Mouse (Mus musculus) forebrain, postnatal 0 days (tissue): ENCODE results near the gene Hadh. TPM values are rescaled to one million over a fixed set of nuclear protein-coding genes. Genes with fewer than 3 reads are reported as not detected.

Experiments
- ATAC-seq: fragments of 200-750 bp; cut with Nextera tagmentation; 2 replicates; pipeline ENCODE4 v1.8.0; 2017; ENCODE audit warnings: mild to moderate bottlenecking, moderate library complexity
- DNase-seq: peaks from one replicate; pipeline ENCODE4 v3.0.0-alpha.2; 2015
- H3K27ac ChIP-seq: fragments of 300-500 bp; sonication (generic); 2 replicates; pipeline ENCODE4 v1.5.1; 2014; ENCODE audit warnings: low read depth, mild to moderate bottlenecking, antibody characterized with exemption, low read length, moderate library complexity, mixed read lengths
- H3K27me3 ChIP-seq: fragments of 300-500 bp; sonication (generic); 2 replicates; pipeline ENCODE4 v1.6.1; 2014; ENCODE audit warnings: mild to moderate bottlenecking, low read length, mixed read lengths; ENCODE audit not compliant: insufficient read depth
- H3K36me3 ChIP-seq: fragments of 300-500 bp; sonication (generic); 2 replicates; pipeline ENCODE4 v1.6.1; 2014; ENCODE audit warnings: mild to moderate bottlenecking, moderate library complexity; ENCODE audit not compliant: insufficient read depth
- H3K4me1 ChIP-seq: fragments of 300-500 bp; sonication (generic); 2 replicates; pipeline ENCODE4 v1.6.1; 2014; ENCODE audit warnings: antibody characterized with exemption; ENCODE audit not compliant: insufficient read depth
- H3K4me2 ChIP-seq: fragments of 300-500 bp; sonication (generic); 2 replicates; pipeline ENCODE4 v1.6.1; 2014; ENCODE audit warnings: low read depth, mild to moderate bottlenecking, moderate library complexity
- H3K4me3 ChIP-seq: fragments of 300-500 bp; sonication (generic); 2 replicates; pipeline ENCODE4 v1.5.1; 2014; ENCODE audit warnings: low read depth, low read length, mixed read lengths
- H3K9ac ChIP-seq: fragments of 300-500 bp; sonication (generic); 2 replicates; pipeline ENCODE4 v1.6.1; 2014; ENCODE audit warnings: mild to moderate bottlenecking
- H3K9me3 ChIP-seq: fragments of 300-500 bp; sonication (generic); 2 replicates; pipeline ENCODE4 v1.6.1; 2016; ENCODE audit warnings: low read length
- CTCF ChIP-seq: sonication (generic); IDR thresholded peaks from 2 replicates; pipeline ENCODE4 v1.5.1; 2016; ENCODE audit warnings: antibody characterized with exemption, control low read depth, low read depth
- WGBS: fragments of 180-500 bp; shearing (Covaris S2); extraction: QIAGEN DNeasy Blood & Tissue Kit; methylation state at CpG from one replicate; pipeline ENCODE4 v1.1.7; 2014; 5-methylcytosine and 5-hydroxymethylcytosine counted together
- polyA plus RNA-seq: library from polyadenylated mRNA; unstranded; fragments of >200 nt; fragmentation: Nextera tagmentation; extraction: Ambion mirVana; gene quantifications from 2 replicates; pipeline ENCODE4 v1.2.1, GENCODE M21; 2015
- total RNA-seq: library from RNA; depleted of rRNA; stranded (reverse); fragments of >200 nt; gene quantifications from 2 replicates; pipeline ENCODE4 v1.2.3, GENCODE M21; 2014

Gene Hadh
- total and polyA plus RNA-seq, 2 experiments from 2014 or later, result 21.0 to 33.0 TPM

GRCm38 (mm10) chr3:131218636-131219390, 53.1 kb downstream of the Hadh start:
- no peak overlapping the region for H3K27ac ChIP-seq
- no peak for TF ChIP-seq CTCF
- no peak overlapping the region for H3K4me2 ChIP-seq

GRCm38 (mm10) chr3:131214841-131215240, 57.1 kb downstream of the Hadh start:
- peak; percentile 60 for TF ChIP-seq CTCF
- WGBS, result 64% methylated on average over 9 of the region's 9 CpGs
- no peaks in the 10 kb centered on the region for H3K9me3 ChIP-seq
- no peaks in the 10 kb centered on the region for H3K36me3 ChIP-seq
- no peak overlapping the region for H3K27ac ChIP-seq
- H3K9ac ChIP-seq, result no peak overlapping the region
- ATAC-seq (no peak), DNase-seq (no peak)
- no peaks in the 10 kb centered on the region for H3K4me1 ChIP-seq
- no peak overlapping the region for H3K4me3 ChIP-seq
- H3K27me3 ChIP-seq, result no peaks in the 10 kb centered on the region
- no peak overlapping the region for H3K4me2 ChIP-seq

More at GRCm38 (mm10) chr3:131218636-131219390, 53.1 kb downstream of the Hadh start:
- WGBS, result 90% methylated on average over 14 of the region's 14 CpGs
- H3K9ac ChIP-seq, result no peak overlapping the region
- no peaks in the 10 kb centered on the region for H3K9me3 ChIP-seq
- DNase-seq (no peak), ATAC-seq (no peak)
- no peak overlapping the region for H3K4me3 ChIP-seq
- no peaks in the 10 kb centered on the region for H3K36me3 ChIP-seq
- H3K4me1 ChIP-seq, result no peaks in the 10 kb centered on the region
- no peaks in the 10 kb centered on the region for H3K27me3 ChIP-seq

DNA sequence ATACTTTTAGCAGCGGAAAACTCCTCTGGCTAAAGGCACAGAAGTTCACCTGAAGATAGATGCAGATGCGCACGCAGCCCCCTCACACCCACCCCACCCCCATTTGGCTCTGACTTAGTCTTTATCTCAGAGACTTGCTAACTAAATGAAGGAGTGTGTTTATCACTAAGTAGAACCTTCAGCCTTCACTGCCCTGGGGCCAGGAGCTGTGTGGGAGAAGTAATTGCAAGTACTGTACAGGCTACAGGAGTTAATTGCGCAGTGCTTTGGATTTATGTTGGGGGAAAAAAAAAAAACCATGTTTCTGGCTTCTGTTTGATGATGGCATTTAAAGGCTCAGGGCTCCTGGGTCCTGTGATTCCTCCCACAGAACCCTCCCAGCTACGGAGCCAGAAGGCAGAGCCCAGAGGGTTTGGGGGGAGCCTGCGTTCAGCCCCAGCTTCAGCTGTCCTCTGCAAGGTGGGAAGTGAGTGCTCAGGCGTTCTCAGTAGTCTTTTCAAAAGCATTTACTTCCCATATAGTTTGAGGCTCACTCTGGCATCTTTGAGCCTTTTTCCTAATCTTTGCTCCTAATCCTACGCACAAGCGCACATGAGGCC, 57.7 kb downstream of the Hadh start:
- H3K4me1 ChIP-seq, result no peaks in the 10 kb centered on the region
- no peak overlapping the region for H3K4me2 ChIP-seq
- H3K27me3 ChIP-seq, result no peaks in the 10 kb centered on the region
- H3K27ac ChIP-seq, result no peak overlapping the region
- H3K36me3 ChIP-seq, result no peaks in the 10 kb centered on the region
- H3K4me3 ChIP-seq, result no peak overlapping the region
- H3K9me3 ChIP-seq, result no peaks in the 10 kb centered on the region
- TF ChIP-seq CTCF, result no peak
- ATAC-seq (no peak), DNase-seq (no peak)
- WGBS, result 85% methylated on average over 9 of the region's 9 CpGs
- no peak overlapping the region for H3K9ac ChIP-seq

DNA sequence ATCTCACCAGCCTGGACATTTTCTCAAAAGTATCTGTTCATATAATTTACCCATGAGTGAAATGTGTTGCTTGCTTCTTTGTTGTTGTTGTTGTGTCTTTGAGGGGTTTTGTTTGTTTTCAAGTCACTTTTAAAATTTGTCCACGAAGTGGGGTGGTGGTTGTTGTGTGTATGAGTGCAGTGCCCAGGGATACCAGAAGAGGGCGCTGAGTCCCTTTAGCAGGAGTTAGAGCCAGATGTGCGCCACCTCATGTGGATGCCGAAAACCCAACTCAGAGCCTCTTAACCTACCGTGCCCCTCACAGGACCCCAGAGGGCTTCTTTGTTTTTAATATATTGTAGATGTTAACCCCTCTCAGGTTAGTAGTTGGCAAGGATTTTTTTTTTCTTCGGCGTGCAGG, 59.7 kb downstream of the Hadh start:
- Histone ChIP-seq H3K4me1 (no peaks in the 10 kb centered on the region), H3K4me2 (no peak overlapping the region), H3K4me3 (no peak overlapping the region), H3K36me3 (no peaks in the 10 kb centered on the region), H3K27ac (no peak overlapping the region), H3K9me3 (no peaks in the 10 kb centered on the region), H3K27me3 (no peaks in the 10 kb centered on the region), H3K9ac (no peak overlapping the region)
- TF ChIP-seq CTCF, result peak; percentile 20; the same call in 1 of the 2 replicates
- DNase-seq (no peak), ATAC-seq (no peak)
- WGBS, result 86% methylated on average over 7 of the region's 7 CpGs

DNA sequence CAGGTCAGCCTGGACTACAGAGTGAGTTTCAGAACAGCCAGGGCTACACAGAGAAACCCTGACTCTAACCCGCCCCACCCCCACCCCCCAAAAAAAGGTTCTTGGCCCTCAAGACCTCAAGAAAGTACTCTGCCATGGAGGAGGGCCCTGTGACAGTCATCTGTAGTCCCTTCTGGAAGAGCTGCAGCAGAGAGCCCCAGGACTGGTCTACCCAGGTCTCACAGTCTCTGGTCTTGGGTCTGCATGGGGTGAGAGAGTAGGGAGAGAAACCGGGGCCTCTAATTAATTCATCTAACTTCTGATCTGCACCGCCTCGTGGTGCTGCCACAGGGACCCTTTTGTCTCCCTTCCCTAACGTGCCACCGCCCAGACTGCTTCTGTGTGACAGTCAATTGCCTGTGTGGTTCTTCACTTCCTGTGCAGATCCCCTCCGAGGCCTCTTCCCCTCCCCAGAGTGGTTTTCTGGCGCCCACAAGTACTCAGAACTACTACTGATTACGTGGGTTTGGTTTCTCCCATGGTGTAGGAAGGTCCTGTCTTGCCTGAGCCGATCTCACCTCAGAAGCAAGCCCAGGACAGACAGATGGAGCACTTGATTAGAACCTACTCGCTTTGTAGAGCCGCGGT, 63.5 kb downstream of the Hadh start:
- H3K27ac ChIP-seq, result no peak overlapping the region
- no peaks in the 10 kb centered on the region for H3K9me3 ChIP-seq
- ATAC-seq (no peak), DNase-seq (no peak)
- H3K36me3 ChIP-seq, result no peaks in the 10 kb centered on the region
- no peak for TF ChIP-seq CTCF
- WGBS, result 51% methylated on average over 13 of the region's 13 CpGs
- H3K4me2 ChIP-seq, result no peak overlapping the region
- no peak overlapping the region for H3K4me3 ChIP-seq
- H3K27me3 ChIP-seq, result no peaks in the 10 kb centered on the region
- H3K9ac ChIP-seq, result no peak overlapping the region
- H3K4me1 ChIP-seq, result no peaks in the 10 kb centered on the region

DNA sequence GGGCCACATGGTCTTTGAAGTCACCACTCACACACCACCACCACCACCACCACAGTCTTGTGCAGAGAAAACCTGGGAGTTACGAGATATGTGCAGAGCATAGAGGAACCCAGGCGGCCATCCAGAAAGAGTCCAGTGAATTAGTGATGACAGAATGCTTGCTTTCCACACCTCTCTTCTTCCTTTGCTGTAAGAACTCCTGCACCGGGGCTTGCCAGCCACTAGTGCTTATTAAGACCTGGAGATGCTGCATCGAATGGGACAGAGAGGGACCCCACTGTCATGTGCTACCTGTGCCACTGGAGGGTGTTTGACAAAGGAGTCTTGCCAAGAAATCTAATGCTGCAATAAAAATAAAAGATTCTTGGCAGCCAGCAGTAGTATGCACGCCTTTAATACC, 64.1 kb downstream of the Hadh start:
- H3K4me3 ChIP-seq, result no peak overlapping the region
- H3K9me3 ChIP-seq, result no peaks in the 10 kb centered on the region
- no peak for TF ChIP-seq CTCF
- WGBS, result 73% methylated on average over 5 of the region's 5 CpGs
- DNase-seq (no peak), ATAC-seq (no peak)
- H3K9ac ChIP-seq, result no peak overlapping the region
- no peaks in the 10 kb centered on the region for H3K36me3 ChIP-seq
- H3K4me1 ChIP-seq, result no peaks in the 10 kb centered on the region
- H3K4me2 ChIP-seq, result no peak overlapping the region
- H3K27ac ChIP-seq, result no peak overlapping the region
- no peaks in the 10 kb centered on the region for H3K27me3 ChIP-seq

- 21% methylated on average over 7 of the region's 7 CpGs for WGBS
- Histone ChIP-seq H3K9ac (no peak overlapping the region), H3K36me3 (no peaks in the 10 kb centered on the region), H3K27ac (no peak overlapping the region), H3K4me3 (no peak overlapping the region), H3K27me3 (no peaks in the 10 kb centered on the region), H3K4me2 (no peak overlapping the region), H3K4me1 (no peaks in the 10 kb centered on the region), H3K9me3 (no peaks in the 10 kb centered on the region)
- no peak for TF ChIP-seq CTCF
- no peak for ATAC-seq
- DNase-seq, result no peak
Measured at GRCm38 (mm10) chr3:131202311-131202710, 69.6 kb downstream of the Hadh start.
